Mouse (Mus musculus): ENCODE data around the gene Gm28305. TPM values are rescaled to one million over a fixed set of nuclear protein-coding genes. Genes with fewer than 3 reads are reported as not detected.
A peak's percentile ranks its signal among the peaks of the same experiment; 100 is the strongest.

Gene Gm28305
- total RNA-seq (2014; rRNA removed): not detected in 2 replicates
- polyA plus RNA-seq (2015; fragmentation: Nextera tagmentation; extraction: Ambion mirVana): not detected in 2 replicates

- TF ChIP-seq CTCF (IDR thresholded peaks at IDR 0.05): no peak
- ATAC-seq (ENCODE audit: low FRiP score): no peak
- 70% methylated on average over 2 of the region's 2 CpGs for WGBS
- H3K4me3 ChIP-seq (ENCODE audit: low read depth, low read length): no peak within 1 kb of the TSS
- no peak within 1 kb of the TSS for H3K27ac ChIP-seq (ENCODE audit: low read depth, low read length)
- DNase-seq (ENCODE audit: low spot score): no peak
- H3K4me1 ChIP-seq (ENCODE audit: insufficient read depth, low read length): no peaks in the 10 kb centered on the region
- no peaks in the 10 kb centered on the region for H3K9me3 ChIP-seq (ENCODE audit: low read length)
- H3K36me3 ChIP-seq (ENCODE audit: insufficient read depth, low read length): peaks cover 32% of the 10 kb centered on the region
- no peaks in the 10 kb centered on the region for H3K27me3 ChIP-seq (ENCODE audit: insufficient read depth, low read length)
- H3K4me2 ChIP-seq (ENCODE audit: low read depth, low read length, poor library complexity, severe bottlenecking): no peak within 1 kb of the TSS
- H3K9ac ChIP-seq (replicated peaks; ENCODE audit: low read length, poor library complexity, severe bottlenecking): no peak within 1 kb of the TSS; the same call in 1 of the 2 replicates
Observed at GRCm38 (mm10) chr9:104040362-104040761, at the start of gene Gm28305. Gene Gm28305, plus strand, starts transcription at chr9:104040662.

GRCm38 (mm10) chr9:103996496-103996895, 44.0 kb upstream of the Gm28305 start:
- ATAC-seq (ENCODE audit: low FRiP score) (no peak), DNase-seq (ENCODE audit: low spot score) (peak; percentile 77)
- peak; percentile 81 for TF ChIP-seq CTCF (IDR thresholded peaks at IDR 0.05)
- no peak overlapping the region for H3K27ac ChIP-seq (ENCODE audit: low read depth, low read length)
- no peak overlapping the region for H3K4me3 ChIP-seq (ENCODE audit: low read depth, low read length)
- 0 out of 2 replicates have a peak, but pooled peaks cover 6% of the 10 kb centered on the region for H3K27me3 ChIP-seq (ENCODE audit: insufficient read depth, low read length)
- 5% methylated on average over 2 of the region's 2 CpGs for WGBS
- no peak overlapping the region for H3K4me2 ChIP-seq (ENCODE audit: low read depth, low read length, poor library complexity, severe bottlenecking)
- no peaks in the 10 kb centered on the region for H3K9me3 ChIP-seq (ENCODE audit: low read length)
- no peaks in the 10 kb centered on the region for H3K36me3 ChIP-seq (ENCODE audit: insufficient read depth, low read length)
- no peaks in the 10 kb centered on the region for H3K4me1 ChIP-seq (ENCODE audit: insufficient read depth, low read length)
- no peak overlapping the region for H3K9ac ChIP-seq (replicated peaks; ENCODE audit: low read length, poor library complexity, severe bottlenecking)

GRCm38 (mm10) chr9:104000601-104001000, 39.9 kb upstream of the Gm28305 start:
- DNase-seq (ENCODE audit: low spot score) (no peak), ATAC-seq (ENCODE audit: low FRiP score) (no peak)
- Histone ChIP-seq H3K36me3 (ENCODE audit: insufficient read depth, low read length) (0 out of 2 replicates have a peak, but pooled peaks cover 2% of the 10 kb centered on the region), H3K27me3 (ENCODE audit: insufficient read depth, low read length) (0 out of 2 replicates have a peak, but pooled peaks cover 6% of the 10 kb centered on the region), H3K4me2 (ENCODE audit: low read depth, low read length, poor library complexity, severe bottlenecking) (no peak overlapping the region), H3K4me3 (ENCODE audit: low read depth, low read length) (no peak overlapping the region), H3K4me1 (ENCODE audit: insufficient read depth, low read length) (0 out of 2 replicates have a peak, but pooled peaks cover 2% of the 10 kb centered on the region), H3K27ac (ENCODE audit: low read depth, low read length) (no peak overlapping the region), H3K9me3 (ENCODE audit: low read length) (no peaks in the 10 kb centered on the region), H3K9ac (replicated peaks; ENCODE audit: low read length, poor library complexity, severe bottlenecking) (no peak overlapping the region)
- 70% methylated on average over 3 of the region's 3 CpGs for WGBS
- TF ChIP-seq CTCF (IDR thresholded peaks at IDR 0.05): no peak

- H3K27me3 ChIP-seq (ENCODE audit: insufficient read depth, low read length): 0 out of 2 replicates have a peak, but pooled peaks cover 6% of the 10 kb centered on the region
- no peaks in the 10 kb centered on the region for H3K9me3 ChIP-seq (ENCODE audit: low read length)
- peak; percentile 99 for ATAC-seq (ENCODE audit: low FRiP score)
- TF ChIP-seq CTCF (IDR thresholded peaks at IDR 0.05): peak; percentile 48
- peaks cover 4% of the 10 kb centered on the region; the same call in 1 of the 2 replicates for H3K36me3 ChIP-seq (ENCODE audit: insufficient read depth, low read length)
- DNase-seq (ENCODE audit: low spot score): peak; percentile 100
- H3K9ac ChIP-seq (replicated peaks; ENCODE audit: low read length, poor library complexity, severe bottlenecking): peak within 1 kb of the TSS; percentile 70
- H3K4me3 ChIP-seq (ENCODE audit: low read depth, low read length): peak within 1 kb of the TSS; percentile 65
- peak within 1 kb of the TSS; percentile 91 for H3K27ac ChIP-seq (ENCODE audit: low read depth, low read length)
- H3K4me1 ChIP-seq (ENCODE audit: insufficient read depth, low read length): 0 out of 2 replicates have a peak, but pooled peaks cover 2% of the 10 kb centered on the region
- H3K4me2 ChIP-seq (ENCODE audit: low read depth, low read length, poor library complexity, severe bottlenecking): peak within 1 kb of the TSS; percentile 71
- WGBS: under 1% methylated on average over 51 of the region's 55 CpGs
Observed at GRCm38 (mm10) chr9:104001921-104002859, 38.3 kb upstream of the Gm28305 start, which contains the start of gene Nphp3. Gene Nphp3, plus strand, starts transcription at chr9:104002544.

GRCm38 (mm10) chr9:104002913-104003330, 37.5 kb upstream of the Gm28305 start:
- DNase-seq (ENCODE audit: low spot score) (peak; percentile 83), ATAC-seq (ENCODE audit: low FRiP score) (peak; percentile 58)
- Histone ChIP-seq H3K27me3 (ENCODE audit: insufficient read depth, low read length) (0 out of 2 replicates have a peak, but pooled peaks cover 6% of the 10 kb centered on the region), H3K4me2 (ENCODE audit: low read depth, low read length, poor library complexity, severe bottlenecking) (peak overlapping the region; percentile 71), H3K27ac (ENCODE audit: low read depth, low read length) (peak overlapping the region; percentile 91), H3K4me1 (ENCODE audit: insufficient read depth, low read length) (0 out of 2 replicates have a peak, but pooled peaks cover 2% of the 10 kb centered on the region), H3K9ac (replicated peaks; ENCODE audit: low read length, poor library complexity, severe bottlenecking) (peak overlapping the region; percentile 70), H3K36me3 (ENCODE audit: insufficient read depth, low read length) (peaks cover 4% of the 10 kb centered on the region; the same call in 1 of the 2 replicates), H3K9me3 (ENCODE audit: low read length) (no peaks in the 10 kb centered on the region), H3K4me3 (ENCODE audit: low read depth, low read length) (peak overlapping the region; percentile 65)
- 0% methylated on average over 37 of the region's 37 CpGs for WGBS
- peak; percentile 73 for TF ChIP-seq CTCF (IDR thresholded peaks at IDR 0.05)
